8 mouse cellular contexts compared by ENCODE assay signal in the genomic region with DNA sequence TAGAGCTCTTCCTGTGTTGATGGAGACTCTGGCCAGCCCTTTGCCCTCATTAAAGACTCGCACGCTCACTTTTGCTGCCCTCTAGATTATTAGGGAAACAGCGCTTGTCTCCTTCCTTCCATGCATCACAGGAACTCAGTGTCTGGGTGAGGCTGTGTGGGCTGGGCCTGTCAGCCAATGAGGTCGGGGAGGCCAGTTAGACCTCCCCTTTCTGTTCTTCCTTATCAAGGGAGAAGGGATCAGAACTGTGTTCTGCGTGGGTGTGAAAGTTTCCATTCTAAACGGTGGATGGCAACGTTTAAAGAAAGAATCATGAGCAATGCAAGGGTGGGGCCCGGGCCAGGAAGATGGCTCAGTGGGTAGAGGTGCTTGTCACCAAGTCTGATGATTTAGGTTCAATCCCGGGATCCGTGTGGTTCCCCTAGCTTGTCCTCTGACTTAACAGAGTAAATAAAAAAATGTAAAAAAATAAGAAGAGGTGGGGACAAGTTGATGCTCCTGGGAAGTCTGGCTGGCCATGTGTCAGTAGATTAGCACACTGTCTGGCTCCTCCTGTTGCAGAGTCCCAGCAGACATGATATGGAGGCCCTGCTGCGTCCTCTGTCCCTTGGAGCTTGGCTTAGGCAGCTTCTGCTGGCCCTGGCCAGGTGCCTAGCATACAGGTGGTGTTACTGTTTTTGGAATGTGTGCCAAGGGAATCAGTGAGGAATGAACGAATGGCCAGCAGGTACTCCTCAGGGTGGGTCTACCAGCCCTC. TPM values are rescaled to one million over a fixed set of nuclear protein-coding genes. Genes with fewer than 3 reads are reported as not detected.
A peak's percentile ranks its signal among the peaks of the same experiment; 100 is the strongest.
DNase-seq lines count a peak whose midpoint lies in the region; ATAC-seq and TF ChIP-seq lines count a peak whose summit lies in the region.

No protein-coding gene starts in this region.

- no peaks in the 10 kb centered on the region for H3K36me3 ChIP-seq in testis, adult 2 months (ENCODE audit: control insufficient read depth, insufficient read depth, low read length)
- H3K36me3 ChIP-seq in forebrain, postnatal 0 days (ENCODE audit: insufficient read depth), result no peaks in the 10 kb centered on the region
- H3K36me3 ChIP-seq in forebrain, embryonic 11.5 days (ENCODE audit: control insufficient read depth, insufficient read depth, low read length), result no peaks in the 10 kb centered on the region
- H3K36me3 ChIP-seq in midbrain, embryonic 16.5 days (ENCODE audit: control insufficient read depth, insufficient read depth, low read length), result no peaks in the 10 kb centered on the region

- ATAC-seq in inflammation-experienced regulatory T-cells, adult 6 months, result peak; percentile 64
- ATAC-seq in megakaryocyte, adult 5-6 weeks (ENCODE audit: poor library complexity, severe bottlenecking), result peak; percentile 38
- ATAC-seq in forebrain, postnatal 0 days, result no peak
- ATAC-seq in forebrain, embryonic 11.5 days (replicated peaks; ENCODE audit: low FRiP score), result no peak
- ATAC-seq in midbrain, embryonic 16.5 days, result no peak

- peak overlapping the region; percentile 18 for H3K27ac ChIP-seq in testis, adult 2 months (ENCODE audit: control insufficient read depth, insufficient read depth, low read depth, low read length)
- H3K27ac ChIP-seq in forebrain, postnatal 0 days (ENCODE audit: low read depth, low read length), result no peak overlapping the region
- no peak overlapping the region for H3K27ac ChIP-seq in forebrain, embryonic 11.5 days (ENCODE audit: low read depth, low read length)
- no peak overlapping the region for H3K27ac ChIP-seq in midbrain, embryonic 16.5 days (ENCODE audit: low read length)

- no peak for TF ChIP-seq CTCF in testis, adult 2 months (IDR thresholded peaks at IDR 0.05; ENCODE audit: control insufficient read depth, insufficient read depth, insufficient replicate concordance, low read depth, low read length)
- TF ChIP-seq CTCF in forebrain, postnatal 0 days (IDR thresholded peaks at IDR 0.05; ENCODE audit: low read depth), result no peak

- TF ChIP-seq POLR2A in testis, adult 2 months (IDR thresholded peaks at IDR 0.05; ENCODE audit: control insufficient read depth, low read depth, low read length), result no peak

- peaks cover 11% of the 10 kb centered on the region; the same call in 1 of the 2 replicates for H3K4me1 ChIP-seq in testis, adult 2 months (ENCODE audit: control insufficient read depth, insufficient read depth, low read length)
- H3K4me1 ChIP-seq in forebrain, postnatal 0 days (ENCODE audit: insufficient read depth), result no peaks in the 10 kb centered on the region
- peaks cover 5% of the 10 kb centered on the region; the same call in 1 of the 2 replicates for H3K4me1 ChIP-seq in forebrain, embryonic 11.5 days (replicated peaks; ENCODE audit: control insufficient read depth, insufficient read depth, low read length)
- H3K4me1 ChIP-seq in midbrain, embryonic 16.5 days (ENCODE audit: control insufficient read depth, insufficient read depth, low read length), result no peaks in the 10 kb centered on the region

- DNase-seq in testis, postnatal 10 days (ENCODE audit: low spot score), result no peak
- peak; percentile 78 for DNase-seq in cerebellum, adult 9-11 months
- DNase-seq in forebrain, postnatal 0 days, result no peak
- DNase-seq in forebrain, embryonic 11.5 days (ENCODE audit: low spot score), result no peak

- WGBS in forebrain, postnatal 0 days, result 67% methylated on average over 12 of the region's 12 CpGs
- WGBS in forebrain, embryonic 11.5 days, result 74% methylated on average over 12 of the region's 12 CpGs
- WGBS in midbrain, embryonic 16.5 days, result 73% methylated on average over 12 of the region's 12 CpGs

- no peak overlapping the region for H3K4me2 ChIP-seq in forebrain, postnatal 0 days (ENCODE audit: low read depth)
- no peak overlapping the region for H3K4me2 ChIP-seq in forebrain, embryonic 11.5 days (ENCODE audit: low read depth, low read length, severe bottlenecking)
- no peak overlapping the region for H3K4me2 ChIP-seq in midbrain, embryonic 16.5 days (ENCODE audit: low read length)

- H3K4me3 ChIP-seq in testis, adult 2 months (ENCODE audit: control insufficient read depth, low read depth, low read length), result no peak overlapping the region
- no peak overlapping the region for H3K4me3 ChIP-seq in forebrain, postnatal 0 days (ENCODE audit: low read depth, low read length)
- H3K4me3 ChIP-seq in forebrain, embryonic 11.5 days (ENCODE audit: low read depth, low read length), result no peak overlapping the region
- no peak overlapping the region for H3K4me3 ChIP-seq in midbrain, embryonic 16.5 days (ENCODE audit: low read depth, low read length)

- H3K9ac ChIP-seq in forebrain, postnatal 0 days, result no peak overlapping the region
- H3K9ac ChIP-seq in forebrain, embryonic 11.5 days (ENCODE audit: low read length), result no peak overlapping the region
- no peak overlapping the region for H3K9ac ChIP-seq in midbrain, embryonic 16.5 days (ENCODE audit: low read depth, low read length)

- no peaks in the 10 kb centered on the region for H3K27me3 ChIP-seq in testis, adult 2 months (ENCODE audit: control insufficient read depth, insufficient read depth, low read length)
- H3K27me3 ChIP-seq in forebrain, postnatal 0 days (ENCODE audit: insufficient read depth, low read length), result no peaks in the 10 kb centered on the region
- H3K27me3 ChIP-seq in forebrain, embryonic 11.5 days (ENCODE audit: control insufficient read depth, insufficient read depth, low read length), result no peaks in the 10 kb centered on the region
- H3K27me3 ChIP-seq in midbrain, embryonic 16.5 days (ENCODE audit: control insufficient read depth, insufficient read depth, low read depth, low read length), result no peaks in the 10 kb centered on the region

- H3K9me3 ChIP-seq in forebrain, postnatal 0 days (ENCODE audit: low read length), result no peaks in the 10 kb centered on the region
- no peaks in the 10 kb centered on the region for H3K9me3 ChIP-seq in forebrain, embryonic 11.5 days (ENCODE audit: control insufficient read depth, low read length)
- no peaks in the 10 kb centered on the region for H3K9me3 ChIP-seq in midbrain, embryonic 16.5 days (replicated peaks; ENCODE audit: control insufficient read depth, low read length, poor library complexity, severe bottlenecking)

RNA-seq across cellular contexts. Expression of a gene that starts 26.0 kb away (rescaled TPM):
- polyA plus RNA-seq in testis, adult 2 months (2012; rRNA removed), result 4.6 and 5.4 TPM in 2 replicates
- polyA plus RNA-seq in inflammation-experienced regulatory T-cells, adult 6 months (2017; shearing (Covaris generic)), result 100 to 1,000 TPM in 1 of 3 experiments, 10 to 100 TPM in 2; 93.6 to 134 (median 97.2) TPM
- 43.5 and 58.4 TPM in 2 replicates for total RNA-seq in megakaryocyte, adult 5-6 weeks (2015)
- 63.7 and 70.3 TPM in 2 replicates for total RNA-seq in megakaryocyte, adult 5-6 weeks (2017)
- 7.2 and 9.4 TPM in 2 replicates for total RNA-seq in forebrain, postnatal 0 days (2014; rRNA removed)
- 2.2 and 4.0 TPM in 2 replicates for polyA plus RNA-seq in forebrain, postnatal 0 days (2015; fragmentation: Nextera tagmentation; extraction: Ambion mirVana)
- 3.0 and 3.4 TPM in 2 replicates for polyA plus RNA-seq in forebrain, embryonic 11.5 days (2014; fragmentation: Nextera tagmentation; extraction: Ambion mirVana)
- 4.2 and 6.6 TPM in 2 replicates for polyA plus RNA-seq in midbrain, embryonic 16.5 days (2015; fragmentation: Nextera tagmentation; extraction: Ambion mirVana)

Comparison
In these comparisons a context has a peak if more than half of its experiments do, and no peak if none do; other contexts are left out.
1. ATAC-seq: peak in inflammation-experienced regulatory T-cells, adult 6 months (single experiment) and megakaryocyte, adult 5-6 weeks (single experiment); none in forebrain, postnatal 0 days (single experiment), forebrain, embryonic 11.5 days (single experiment) and midbrain, embryonic 16.5 days (single experiment).
2. RNA of a gene that starts 26.0 kb away (polyA plus RNA-seq): 93.6 to 134 TPM in inflammation-experienced regulatory T-cells, adult 6 months; 4.2 to 6.6 TPM in midbrain, embryonic 16.5 days, 4.6 to 5.4 TPM in testis, adult 2 months, 2.2 to 4.0 TPM in forebrain, postnatal 0 days and 3.0 to 3.4 TPM in forebrain, embryonic 11.5 days; every median in the first group is over 10 times any median in the second.